In the genomic region with DNA sequence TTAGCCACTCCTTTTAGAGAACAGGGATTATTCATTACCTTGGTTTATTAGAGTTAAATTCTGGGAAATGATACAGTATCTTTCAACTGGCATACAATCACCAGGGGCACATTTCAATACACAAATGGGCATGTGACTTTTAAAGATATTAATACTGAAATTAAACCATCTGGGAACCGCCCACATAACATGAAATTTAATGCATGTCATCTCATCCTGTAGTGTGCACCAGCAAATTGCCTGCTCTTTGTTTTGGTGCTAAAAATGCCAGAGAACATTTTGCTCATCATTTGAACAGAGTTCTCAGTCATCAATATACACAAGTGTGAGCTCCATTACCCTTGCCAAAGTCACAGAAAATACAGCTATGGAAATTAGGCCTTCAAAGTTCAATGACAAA, we compare ENCODE assay signal across 14 mouse cellular contexts.
"Had no signal": no experiment of that assay in that cellular context is flagged by ENCODE, and none has a peak within 500 bp of the region (broad histone marks: within the 10 kb centered on the region; RNA-seq: fewer than 3 reads in every experiment).

No protein-coding gene starts in this region.

- DNase-seq: lung, adult 18-20 months; lung, embryonic 14.5 days; lung, postnatal 10 days; lung, postnatal 4 days; right cerebral cortex, postnatal 14 days; thymus, adult 2 months; thymus, postnatal 25 days; thymus, postnatal 4 days had no signal

- H3K36me3 ChIP-seq: midbrain, embryonic 10.5 days; midbrain, embryonic 12.5 days; midbrain, embryonic 15.5 days; neural tube, embryonic 12.5 days; stomach, embryonic 15.5 days had no signal

- H3K4me1 ChIP-seq: midbrain, embryonic 10.5 days; midbrain, embryonic 12.5 days; midbrain, embryonic 15.5 days; neural tube, embryonic 12.5 days; stomach, embryonic 15.5 days had no signal

- ATAC-seq: midbrain, embryonic 15.5 days had no signal

- H3K27ac ChIP-seq: midbrain, embryonic 10.5 days; midbrain, embryonic 12.5 days; midbrain, embryonic 15.5 days; neural tube, embryonic 12.5 days; stomach, embryonic 15.5 days; stomach, postnatal 0 days had no signal

- H3K9me3 ChIP-seq: midbrain, embryonic 10.5 days; midbrain, embryonic 12.5 days; midbrain, embryonic 15.5 days; neural tube, embryonic 12.5 days; stomach, embryonic 15.5 days had no signal

- H3K9ac ChIP-seq: lung, embryonic 14.5 days; midbrain, embryonic 12.5 days; midbrain, embryonic 15.5 days; neural tube, embryonic 12.5 days; stomach, embryonic 15.5 days had no signal

- H3K27me3 ChIP-seq: midbrain, embryonic 12.5 days; midbrain, embryonic 15.5 days; neural tube, embryonic 12.5 days; stomach, embryonic 15.5 days had no signal

- H3K4me3 ChIP-seq: midbrain, embryonic 10.5 days; midbrain, embryonic 12.5 days; midbrain, embryonic 15.5 days; neural tube, embryonic 12.5 days; stomach, embryonic 15.5 days had no signal

- H3K4me2 ChIP-seq: lung, embryonic 14.5 days; midbrain, embryonic 12.5 days; midbrain, embryonic 15.5 days; neural tube, embryonic 12.5 days; stomach, embryonic 15.5 days had no signal
